Mouse (Mus musculus) kidney, adult 2 months (tissue): ENCODE data around the gene Mymk.

Experiments
- CTCF ChIP-seq: fragments of 200-500 bp; conservative IDR thresholded peaks from 2 replicates; pipeline ENCODE4 v1.5.1; 2011; ENCODE audit warnings: low read depth, mild to moderate bottlenecking, control low read depth, low read length, moderate library complexity, mixed read lengths; ENCODE audit not compliant: insufficient read depth, insufficient read length
- POLR2A ChIP-seq: fragments of 200-500 bp; IDR thresholded peaks from one replicate; pipeline ENCODE4 v1.6.1; 2011; ENCODE audit warnings: low read depth, low read length, control low read depth

- TF ChIP-seq CTCF (no peak), POLR2A (no peak)
Observed at GRCm38 (mm10) chr2:27112585-27112984, 40.6 kb upstream of the Mymk start.
